Mouse (Mus musculus): ENCODE measurements around the gene Herc1.

GRCm38 (mm10) chr9:66492361-66492760 is 142.1 kb downstream of the Herc1 start:
- TF ChIP-seq CTCF (IDR thresholded peaks at IDR 0.05; ENCODE audit: low read depth) (no peak), EP300 (IDR thresholded peaks at IDR 0.05; ENCODE audit: low read depth) (no peak)

Measured in heart, postnatal 0 days (tissue).